Comparison of ENCODE assay signal across 13 mouse cellular contexts in the genomic region with DNA sequence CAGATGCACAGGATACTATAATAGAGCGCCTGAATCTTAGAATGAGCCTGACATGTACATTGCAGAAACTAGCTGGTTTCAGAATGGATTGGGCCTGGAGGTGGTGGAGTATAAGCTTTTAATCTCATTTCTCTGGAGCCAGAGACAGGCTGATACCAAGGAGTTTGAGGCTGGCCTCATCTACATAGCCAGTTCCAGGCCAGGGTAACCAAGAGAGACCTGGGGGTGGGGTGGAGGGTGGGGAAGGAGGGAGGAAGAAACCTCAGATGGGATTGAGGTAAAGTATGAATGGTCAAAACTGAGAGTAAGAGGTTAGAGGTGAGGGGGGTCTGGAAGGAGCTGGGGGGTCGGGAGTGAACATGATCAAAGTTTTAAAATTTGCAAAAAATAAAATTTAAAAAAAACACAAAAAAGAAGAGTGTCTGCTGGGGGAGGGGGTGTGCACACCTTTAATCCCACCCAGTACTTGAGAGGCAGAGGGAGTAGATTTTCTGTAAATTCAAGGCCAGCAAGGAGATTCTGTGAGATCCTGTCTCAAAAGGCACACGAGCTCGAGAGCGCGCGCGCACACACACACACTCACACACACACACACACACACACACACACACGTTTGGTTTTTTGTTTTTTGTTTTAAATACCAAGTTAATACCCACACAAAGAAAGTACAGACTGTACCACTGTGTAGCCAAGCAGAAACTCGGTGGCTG.
"Had no signal": no experiment of that assay in that cellular context is flagged by ENCODE, and none has a peak within 500 bp of the region (broad histone marks: within the 10 kb centered on the region; RNA-seq: fewer than 3 reads in every experiment).

No protein-coding gene starts in this region.

- H3K9ac ChIP-seq: limb, embryonic 12.5 days; liver, embryonic 13.5 days; liver, postnatal 0 days; lung, embryonic 15.5 days; midbrain, embryonic 13.5 days; neural tube, embryonic 15.5 days had no signal

- H3K4me3 ChIP-seq: layer of hippocampus, adult 2 months; limb, embryonic 12.5 days; liver, embryonic 13.5 days; lung, embryonic 15.5 days; midbrain, embryonic 13.5 days; myocyte; neural tube, embryonic 15.5 days had no signal

- DNase-seq: liver; liver, embryonic 13.5 days; liver, postnatal 0 days; right cerebral cortex, adult 18-20 months; right cerebral cortex, postnatal 25 days; thymus, postnatal 4 days had no signal

- H3K27me3 ChIP-seq: limb, embryonic 12.5 days; liver, embryonic 13.5 days; lung, embryonic 15.5 days; midbrain, embryonic 13.5 days; neural tube, embryonic 15.5 days had no signal

- H3K27ac ChIP-seq: layer of hippocampus, adult 2 months; limb, embryonic 12.5 days; lung, embryonic 15.5 days; midbrain, embryonic 13.5 days; neural tube, embryonic 15.5 days; stomach, postnatal 0 days had no signal

- H3K9me3 ChIP-seq: limb, embryonic 12.5 days; liver, embryonic 13.5 days; lung, embryonic 15.5 days; midbrain, embryonic 13.5 days; neural tube, embryonic 15.5 days had no signal

- H3K36me3 ChIP-seq: limb, embryonic 12.5 days; liver, embryonic 13.5 days; lung, embryonic 15.5 days; midbrain, embryonic 13.5 days; neural tube, embryonic 15.5 days had no signal
